Mouse (Mus musculus): ENCODE measurements around the gene Chst8. TPM values are rescaled to one million over a fixed set of nuclear protein-coding genes. Genes with fewer than 3 reads are reported as not detected.

Chst8 gene
- total RNA-seq, 2 experiments from 2014 or later: 0.22 TPM; not detected in 1

DNA sequence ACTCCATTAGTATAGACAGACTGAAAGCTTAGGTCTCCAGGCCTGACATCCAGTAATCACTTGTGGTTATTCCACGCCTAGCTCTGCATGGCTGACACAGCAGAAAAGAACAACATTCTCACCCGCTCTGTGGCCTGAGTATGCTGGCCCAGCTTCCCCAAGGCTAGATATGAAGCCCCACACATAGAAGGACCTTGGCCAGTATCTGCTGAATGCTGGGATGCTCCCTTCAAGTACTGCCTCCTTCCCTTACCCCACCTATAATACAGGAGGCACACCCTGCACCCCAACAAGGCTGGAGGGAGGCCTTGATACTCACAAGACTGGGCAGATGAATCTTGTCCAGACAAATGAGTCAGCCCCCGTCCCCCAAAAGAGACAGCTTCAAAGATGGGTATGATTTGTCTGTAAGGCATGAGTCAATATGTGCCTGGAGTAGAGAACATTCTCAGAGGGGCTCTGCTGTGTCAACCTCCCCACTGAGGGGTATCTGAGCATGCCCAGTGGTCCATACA lies 6.8 kb downstream of the Chst8 start:
- DNase-seq (ENCODE audit: low spot score): no peak
- intact Hi-C loops (cut with DNase I): no loop called here

DNA sequence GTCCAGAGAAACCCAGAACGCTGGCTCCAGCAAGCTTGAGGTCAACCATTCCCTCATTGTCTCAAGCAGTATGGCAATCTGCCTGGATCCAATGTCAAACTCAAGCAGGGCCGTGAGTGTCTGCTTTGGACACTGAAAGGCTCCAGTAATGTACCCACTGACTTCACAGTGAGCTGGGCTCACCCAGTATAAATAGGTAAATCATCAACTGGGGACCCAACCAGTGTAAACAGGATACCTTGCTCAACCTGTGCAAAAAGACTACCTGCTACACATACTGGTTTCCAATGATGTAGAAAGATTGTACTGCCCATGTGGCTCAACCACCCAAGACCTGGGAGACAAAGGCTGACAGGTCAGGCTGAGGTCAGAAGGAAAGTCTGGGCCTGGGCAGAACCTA lies 7.5 kb downstream of the Chst8 start:
- DNase-seq (ENCODE audit: low spot score): no peak
- intact Hi-C loops (cut with DNase I): no loop called here

GRCm38 (mm10) chr7:34799950-34800511 lies 12.5 kb downstream of the Chst8 start:
- no peak for DNase-seq (ENCODE audit: low spot score)
- intact Hi-C loops (cut with DNase I): no loop called here

GRCm38 (mm10) chr7:34799404-34799771 lies 13.1 kb downstream of the Chst8 start:
- intact Hi-C loops (cut with DNase I): no loop called here
- no peak for DNase-seq (ENCODE audit: low spot score)

DNA sequence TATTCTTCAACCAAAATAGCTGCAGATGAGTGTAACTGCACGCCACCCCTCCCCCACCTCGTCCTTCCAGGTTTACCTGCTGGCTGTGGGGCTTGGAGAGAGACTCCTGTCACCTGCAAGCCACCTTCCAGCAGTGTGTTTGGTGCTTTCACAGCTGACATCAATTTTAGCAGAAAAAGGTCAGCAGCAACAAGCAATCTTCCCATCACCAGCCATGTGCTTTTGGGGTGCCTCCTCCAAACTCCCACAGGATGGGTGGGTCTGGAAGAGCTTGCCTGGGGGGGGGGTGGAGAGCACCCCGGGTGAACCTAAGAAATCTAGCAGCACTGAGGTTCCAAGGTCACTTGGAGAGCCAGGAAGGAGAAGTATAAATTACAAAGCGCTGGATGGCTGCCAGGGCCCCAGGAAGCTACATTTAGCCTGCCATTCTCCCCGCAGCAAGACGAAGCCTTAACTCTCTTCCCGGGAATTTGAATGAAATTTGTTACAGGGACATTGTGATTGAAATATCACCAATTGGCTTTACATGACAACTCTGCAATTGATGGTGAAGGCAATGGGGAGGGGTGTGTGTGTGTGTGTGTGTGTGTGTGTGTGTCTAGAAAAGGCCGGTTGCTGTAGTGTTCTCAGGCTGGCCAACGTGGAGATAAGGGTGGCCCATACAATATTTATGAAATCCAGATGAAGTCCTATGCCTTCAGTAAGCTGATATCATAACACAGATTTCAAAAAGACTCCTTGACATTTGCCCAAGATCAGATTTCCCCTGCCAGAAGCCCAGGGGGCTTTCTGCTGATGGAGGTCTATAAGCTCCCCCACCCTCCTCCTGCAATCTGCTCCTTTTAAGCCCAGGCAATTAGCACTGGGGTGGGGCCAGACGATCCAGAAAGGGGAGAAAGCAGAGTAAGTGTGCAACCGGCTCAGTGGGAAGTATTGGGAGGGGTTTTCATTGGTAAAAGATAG lies 13.8 kb downstream of the Chst8 start:
- intact Hi-C loops (cut with DNase I): no loop called here
- no peak for DNase-seq (ENCODE audit: low spot score)

GRCm38 (mm10) chr7:34798039-34798438 lies 14.5 kb downstream of the Chst8 start:
- no peak for DNase-seq (ENCODE audit: low spot score)
- intact Hi-C loops (cut with DNase I): no loop called here

GRCm38 (mm10) chr7:34790459-34790858 lies 22.1 kb downstream of the Chst8 start:
- DNase-seq (ENCODE audit: low spot score): no peak
- intact Hi-C loops (cut with DNase I): no loop called here

DNA sequence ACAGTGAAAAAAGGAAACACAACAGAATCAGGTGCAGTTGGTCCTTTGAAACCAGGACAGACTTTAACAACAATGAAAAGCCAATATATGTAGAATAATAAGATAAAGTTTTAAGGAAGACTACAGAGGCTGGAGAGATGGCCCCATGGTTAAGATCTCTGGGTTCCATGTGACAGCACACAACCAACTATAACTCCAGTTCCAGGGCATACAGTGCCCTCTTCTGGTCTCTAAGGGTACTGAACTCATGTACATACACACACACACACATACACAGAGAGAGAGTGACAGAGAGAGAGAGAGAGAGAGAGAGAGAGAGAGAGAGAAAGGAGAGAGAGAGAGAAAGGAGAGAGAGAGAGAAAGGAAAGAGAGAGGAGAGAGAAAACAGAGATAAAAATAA lies 25.3 kb downstream of the Chst8 start:
- intact Hi-C loops (cut with DNase I): no loop called here

GRCm38 (mm10) chr7:34785052-34785451 lies 27.5 kb downstream of the Chst8 start:
- DNase-seq (ENCODE audit: low spot score): no peak
- intact Hi-C loops (cut with DNase I): no loop called here

More for the DNA sequence above, 25.3 kb downstream of the Chst8 start:
- DNase-seq (ENCODE audit: low spot score): no peak

DNA sequence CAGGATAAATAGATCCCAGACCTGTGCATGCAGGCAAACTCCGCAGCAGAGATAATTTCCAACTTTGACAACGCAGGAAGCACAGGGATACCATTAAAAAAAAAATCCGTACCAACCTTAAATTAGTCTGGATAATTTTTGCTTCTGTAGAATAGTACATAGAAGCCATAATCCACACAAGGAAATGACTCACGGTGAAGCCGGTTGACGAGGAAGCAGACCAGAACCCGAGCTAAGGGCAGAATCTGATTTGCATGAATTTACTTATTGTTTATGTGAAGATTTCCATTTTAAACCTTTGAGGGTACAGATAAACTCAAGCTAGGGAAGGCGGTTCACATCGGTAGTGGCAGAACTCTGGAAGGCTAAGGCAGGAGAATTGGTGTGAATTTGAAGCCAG lies 28.0 kb downstream of the Chst8 start:
- intact Hi-C loops (cut with DNase I): no loop called here
- no peak for DNase-seq (ENCODE audit: low spot score)

DNA sequence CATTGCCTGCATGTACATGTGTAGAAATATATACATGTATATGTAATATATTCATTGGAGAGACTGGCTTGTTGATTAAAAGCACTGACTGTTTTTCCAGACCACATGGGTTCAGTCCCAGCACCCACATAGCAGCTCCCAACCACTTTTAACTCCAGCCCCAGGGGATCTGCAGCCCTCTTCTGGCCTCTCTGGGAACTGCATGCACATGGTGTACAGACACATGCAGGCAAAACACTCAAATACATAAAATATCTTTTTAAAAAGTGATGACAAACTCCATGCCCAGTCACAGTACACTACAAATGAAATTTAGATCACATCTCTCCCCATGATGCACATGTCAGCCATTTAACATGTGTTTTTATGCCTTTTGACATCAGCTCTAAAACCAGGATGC lies 30.5 kb downstream of the Chst8 start:
- DNase-seq (ENCODE audit: low spot score): no peak
- intact Hi-C loops (cut with DNase I): no loop called here

- DNase-seq (ENCODE audit: low spot score): no peak
- intact Hi-C loops (cut with DNase I): no loop called here
Observed at GRCm38 (mm10) chr7:34781217-34781616, 31.3 kb downstream of the Chst8 start.

DNA sequence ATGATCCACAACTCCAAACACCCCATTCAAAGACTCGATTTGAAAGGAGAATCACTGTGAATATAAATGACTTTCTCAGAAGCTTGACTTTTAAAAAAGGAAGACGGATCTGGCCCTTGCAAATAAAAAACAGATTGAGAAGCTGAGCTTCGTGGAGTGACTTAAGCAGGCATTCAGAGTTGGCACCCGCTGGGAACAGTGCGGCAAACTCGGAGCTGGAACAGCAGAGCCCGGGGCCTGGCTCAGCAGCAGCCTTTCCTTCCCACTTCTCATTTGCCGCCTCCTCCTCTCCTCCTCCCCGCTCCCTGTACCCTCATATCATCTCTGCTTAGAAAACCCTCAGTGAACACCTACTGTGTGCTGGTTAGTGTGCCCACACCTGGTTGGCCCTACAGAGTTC lies 34.1 kb downstream of the Chst8 start:
- no peak for DNase-seq (ENCODE audit: low spot score)
- intact Hi-C loops (cut with DNase I): no loop called here

GRCm38 (mm10) chr7:34775659-34776058 lies 36.9 kb downstream of the Chst8 start:
- intact Hi-C loops (cut with DNase I): no loop called here

GRCm38 (mm10) chr7:34774947-34775346 lies 37.6 kb downstream of the Chst8 start:
- DNase-seq (ENCODE audit: low spot score): no peak
- intact Hi-C loops (cut with DNase I): no loop called here

More at GRCm38 (mm10) chr7:34775659-34776058, 36.9 kb downstream of the Chst8 start:
- DNase-seq (ENCODE audit: low spot score): no peak

GRCm38 (mm10) chr7:34774020-34774419 lies 38.5 kb downstream of the Chst8 start:
- intact Hi-C loops (cut with DNase I): no loop called here
- DNase-seq (ENCODE audit: low spot score): no peak

DNA sequence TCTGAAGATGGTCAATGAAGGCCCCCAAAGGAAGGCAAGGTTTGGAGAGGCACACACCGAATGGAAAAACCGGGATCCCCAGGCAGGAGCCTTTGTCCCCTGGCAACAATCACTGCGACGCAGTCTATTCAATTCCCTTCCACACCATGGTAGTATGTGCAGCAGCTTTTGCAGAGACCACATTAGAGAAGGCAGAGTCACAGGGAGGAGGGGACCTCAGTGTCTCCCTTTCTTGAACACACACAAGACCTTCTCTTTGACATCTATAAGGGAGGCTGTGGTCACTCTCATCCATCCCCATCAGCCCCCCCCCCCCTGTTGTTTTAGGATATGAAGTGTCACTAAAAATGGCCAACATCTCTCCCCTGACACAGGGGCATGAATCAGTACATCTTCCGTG lies 39.2 kb downstream of the Chst8 start:
- intact Hi-C loops (cut with DNase I): no loop called here
- no peak for DNase-seq (ENCODE audit: low spot score)

- DNase-seq (ENCODE audit: low spot score): no peak
- intact Hi-C loops (cut with DNase I): no loop called here
Observed at GRCm38 (mm10) chr7:34769531-34769930, 43.0 kb downstream of the Chst8 start.

GRCm38 (mm10) chr7:34764250-34765148 lies 48.0 kb downstream of the Chst8 start:
- intact Hi-C loops (cut with DNase I): no loop called here
- DNase-seq (ENCODE audit: low spot score): no peak

DNA sequence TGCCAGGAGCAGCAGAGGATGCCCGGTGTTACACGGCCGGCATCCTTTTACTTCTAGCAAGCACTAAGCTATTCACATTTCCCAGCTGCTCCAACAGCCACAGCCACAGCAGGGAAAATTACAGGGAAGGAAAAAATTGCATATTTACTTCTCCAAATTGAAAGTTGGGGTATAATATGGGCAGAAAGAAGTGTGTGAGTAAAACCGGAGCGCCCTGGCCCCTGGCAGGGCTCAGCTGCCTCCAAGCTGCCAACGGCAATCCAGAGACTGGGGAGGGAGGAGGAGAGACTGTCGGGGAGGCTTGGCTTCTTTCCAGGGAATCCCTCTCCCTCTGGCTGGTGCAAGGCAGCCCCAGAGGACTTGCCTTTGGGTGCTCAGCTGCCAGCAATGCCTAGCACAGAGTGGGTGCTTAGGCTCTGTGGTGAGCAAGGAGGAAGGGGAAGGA lies 53.1 kb downstream of the Chst8 start:
- intact Hi-C loops (cut with DNase I): no loop called here
- DNase-seq (ENCODE audit: low spot score): no peak

Data from heart, postnatal 25 days (tissue).